Mouse (Mus musculus): Measurements from ENCODE around the gene Tmpo. TPM values are rescaled to one million over a fixed set of nuclear protein-coding genes. Genes with fewer than 3 reads are reported as not detected.

Gene Tmpo
- 234 and 258 TPM in 2 replicates for polyA plus RNA-seq (2016; fragmentation: Nextera tagmentation; extraction: Ambion mirVana)

GRCm38 (mm10) chr10:91180761-91181460, at the start of gene Tmpo:
Gene Tmpo, minus strand, starts transcription at chr10:91181315.
- Histone ChIP-seq H3K4me3 (peak within 1 kb of the TSS; percentile 62), H3K36me3 (no peaks in the 10 kb centered on the region), H3K27ac (peak within 1 kb of the TSS; percentile 97), H3K9me3 (no peaks in the 10 kb centered on the region), H3K4me1 (replicated peaks) (peaks cover 28% of the 10 kb centered on the region), H3K27me3 (ENCODE audit: insufficient read depth, poor library complexity, severe bottlenecking) (no peaks in the 10 kb centered on the region)
- no peak for DNase-seq (ENCODE audit: low spot score)
- 14% methylated on average over 18 of the region's 18 CpGs for WGBS

- DNase-seq (ENCODE audit: low spot score): no peak
- no peaks in the 10 kb centered on the region for H3K27me3 ChIP-seq (ENCODE audit: insufficient read depth, poor library complexity, severe bottlenecking)
- no peak overlapping the region for H3K4me3 ChIP-seq
- 53% methylated on average over 4 of the region's 4 CpGs for WGBS
- no peaks in the 10 kb centered on the region for H3K36me3 ChIP-seq
- H3K4me1 ChIP-seq (replicated peaks): peaks cover 27% of the 10 kb centered on the region
- no peaks in the 10 kb centered on the region for H3K9me3 ChIP-seq
- no peak overlapping the region for H3K27ac ChIP-seq
These were observed 49.3 kb upstream of the Tmpo start for GRCm38 (mm10) chr10:91230400-91230799.

GRCm38 (mm10) chr10:91229518-91229961, 48.4 kb upstream of the Tmpo start:
- Histone ChIP-seq H3K36me3 (no peaks in the 10 kb centered on the region), H3K9me3 (no peaks in the 10 kb centered on the region), H3K4me1 (replicated peaks) (peaks cover 27% of the 10 kb centered on the region), H3K27me3 (ENCODE audit: insufficient read depth, poor library complexity, severe bottlenecking) (no peaks in the 10 kb centered on the region), H3K4me3 (0 out of 2 replicates have a peak overlapping the region, but pooled peaks have one; percentile 24), H3K27ac (peak overlapping the region; percentile 60)
- DNase-seq (ENCODE audit: low spot score): peak; percentile 68
- 26% methylated on average over 7 of the region's 7 CpGs for WGBS

GRCm38 (mm10) chr10:91228924-91229517, 47.9 kb upstream of the Tmpo start:
- Histone ChIP-seq H3K4me1 (replicated peaks) (peaks cover 27% of the 10 kb centered on the region), H3K4me3 (0 out of 2 replicates have a peak overlapping the region, but pooled peaks have one; percentile 24), H3K27me3 (ENCODE audit: insufficient read depth, poor library complexity, severe bottlenecking) (no peaks in the 10 kb centered on the region), H3K36me3 (no peaks in the 10 kb centered on the region), H3K9me3 (no peaks in the 10 kb centered on the region), H3K27ac (peak overlapping the region; percentile 60)
- 74% methylated on average over 6 of the region's 6 CpGs for WGBS
- DNase-seq (ENCODE audit: low spot score): no peak

GRCm38 (mm10) chr10:91227034-91227433, 45.9 kb upstream of the Tmpo start:
- DNase-seq (ENCODE audit: low spot score): no peak
- 82% methylated on average over 4 of the region's 4 CpGs for WGBS
- Histone ChIP-seq H3K9me3 (no peaks in the 10 kb centered on the region), H3K4me3 (no peak overlapping the region), H3K36me3 (no peaks in the 10 kb centered on the region), H3K27ac (no peak overlapping the region), H3K27me3 (ENCODE audit: insufficient read depth, poor library complexity, severe bottlenecking) (no peaks in the 10 kb centered on the region), H3K4me1 (replicated peaks) (peaks cover 27% of the 10 kb centered on the region)

- H3K4me3 ChIP-seq: no peak overlapping the region
- no peak overlapping the region for H3K27ac ChIP-seq
- H3K4me1 ChIP-seq (replicated peaks): no peaks in the 10 kb centered on the region
- 84% methylated on average over 9 of the region's 9 CpGs for WGBS
- H3K9me3 ChIP-seq: no peaks in the 10 kb centered on the region
- DNase-seq (ENCODE audit: low spot score): no peak
- no peaks in the 10 kb centered on the region for H3K36me3 ChIP-seq
- H3K27me3 ChIP-seq (ENCODE audit: insufficient read depth, poor library complexity, severe bottlenecking): no peaks in the 10 kb centered on the region
These were observed 41.5 kb upstream of the Tmpo start for GRCm38 (mm10) chr10:91222398-91223236.

- H3K4me1 ChIP-seq (replicated peaks): peaks cover 3% of the 10 kb centered on the region
- WGBS: 85% methylated on average over 11 of the region's 11 CpGs
- H3K4me3 ChIP-seq: no peak overlapping the region
- H3K36me3 ChIP-seq: no peaks in the 10 kb centered on the region
- H3K27ac ChIP-seq: no peak overlapping the region
- no peaks in the 10 kb centered on the region for H3K27me3 ChIP-seq (ENCODE audit: insufficient read depth, poor library complexity, severe bottlenecking)
- H3K9me3 ChIP-seq: no peaks in the 10 kb centered on the region
- DNase-seq (ENCODE audit: low spot score): no peak
These were observed 28.0 kb upstream of the Tmpo start for GRCm38 (mm10) chr10:91208899-91209667.

GRCm38 (mm10) chr10:91208461-91208860, 27.3 kb upstream of the Tmpo start:
- Histone ChIP-seq H3K27ac (no peak overlapping the region), H3K4me1 (replicated peaks) (peaks cover 3% of the 10 kb centered on the region), H3K27me3 (ENCODE audit: insufficient read depth, poor library complexity, severe bottlenecking) (no peaks in the 10 kb centered on the region), H3K4me3 (no peak overlapping the region), H3K9me3 (no peaks in the 10 kb centered on the region), H3K36me3 (no peaks in the 10 kb centered on the region)
- WGBS: 75% methylated on average over 9 of the region's 9 CpGs
- DNase-seq (ENCODE audit: low spot score): no peak

- H3K27me3 ChIP-seq (ENCODE audit: insufficient read depth, poor library complexity, severe bottlenecking): no peaks in the 10 kb centered on the region
- DNase-seq (ENCODE audit: low spot score): no peak
- H3K9me3 ChIP-seq: no peaks in the 10 kb centered on the region
- H3K27ac ChIP-seq: no peak overlapping the region
- H3K36me3 ChIP-seq: no peaks in the 10 kb centered on the region
- H3K4me1 ChIP-seq (replicated peaks): peaks cover 3% of the 10 kb centered on the region
- no peak overlapping the region for H3K4me3 ChIP-seq
These were observed 26.2 kb upstream of the Tmpo start for GRCm38 (mm10) chr10:91207275-91207674.

- Histone ChIP-seq H3K27me3 (ENCODE audit: insufficient read depth, poor library complexity, severe bottlenecking) (no peaks in the 10 kb centered on the region), H3K9me3 (no peaks in the 10 kb centered on the region), H3K27ac (no peak overlapping the region), H3K4me3 (no peak overlapping the region), H3K36me3 (no peaks in the 10 kb centered on the region), H3K4me1 (replicated peaks) (peaks cover 3% of the 10 kb centered on the region)
- DNase-seq (ENCODE audit: low spot score): no peak
- whole genome bisulfite sequencing: 92% methylated on average over 6 of the region's 6 CpGs
These were observed 24.5 kb upstream of the Tmpo start for GRCm38 (mm10) chr10:91205632-91206031.

- no peak for DNase-seq (ENCODE audit: low spot score)
These were observed 19.5 kb upstream of the Tmpo start for GRCm38 (mm10) chr10:91200581-91200980.

GRCm38 (mm10) chr10:91199238-91199780, 18.2 kb upstream of the Tmpo start:
- WGBS: 81% methylated on average over 1 of the region's 1 CpGs

More at GRCm38 (mm10) chr10:91200581-91200980, 19.5 kb upstream of the Tmpo start:
- Histone ChIP-seq H3K4me3 (no peak overlapping the region), H3K36me3 (no peaks in the 10 kb centered on the region), H3K4me1 (replicated peaks) (no peaks in the 10 kb centered on the region), H3K27ac (no peak overlapping the region), H3K9me3 (peaks cover 2% of the 10 kb centered on the region; the same call in 1 of the 2 replicates), H3K27me3 (ENCODE audit: insufficient read depth, poor library complexity, severe bottlenecking) (no peaks in the 10 kb centered on the region)
- 93% methylated on average over 3 of the region's 3 CpGs for WGBS

More at GRCm38 (mm10) chr10:91199238-91199780, 18.2 kb upstream of the Tmpo start:
- no peak overlapping the region for H3K27ac ChIP-seq
- no peak for DNase-seq (ENCODE audit: low spot score)
- H3K27me3 ChIP-seq (ENCODE audit: insufficient read depth, poor library complexity, severe bottlenecking): no peaks in the 10 kb centered on the region
- no peaks in the 10 kb centered on the region for H3K4me1 ChIP-seq (replicated peaks)
- peaks cover 2% of the 10 kb centered on the region; the same call in 1 of the 2 replicates for H3K9me3 ChIP-seq
- H3K4me3 ChIP-seq: no peak overlapping the region
- no peaks in the 10 kb centered on the region for H3K36me3 ChIP-seq

All from hindbrain, embryonic 10.5 days (tissue).